Mouse (Mus musculus) activated CD4-positive, CD25-positive, alpha-beta regulatory T cell, adult 4 months (primary cell): Measurements from ENCODE around the gene Igsf23. TPM values are rescaled to one million over a fixed set of nuclear protein-coding genes. Genes with fewer than 3 reads are reported as not detected.
"Not testable (repeated sequence)": the region's sequence is repeated elsewhere in the genome, so short reads cannot be mapped to it uniquely, and the experiment has no call there.

ENCODE experiments used
- ATAC-seq: one replicate; pipeline ENCODE4 v1.8.0; 2017
- polyA plus RNA-seq, 2 experiments: library from polyadenylated mRNA; unstranded; fragments of 100-300 nt; shearing (Covaris generic); gene quantifications; one replicate each; pipeline ENCODE4 v1.2.1; 2017

Gene Igsf23
- polyA plus RNA-seq, 2 experiments from 2014 or later: 7.5 to 8.9 TPM

GRCm38 (mm10) chr7:19935171-19935751 lies 15.3 kb downstream of the Igsf23 start:
- ATAC-seq: no peak

- peak; percentile 47 for ATAC-seq
Observed at GRCm38 (mm10) chr7:19932877-19933809, 17.4 kb downstream of the Igsf23 start.

- peak; percentile 80 for ATAC-seq
Observed at GRCm38 (mm10) chr7:19932133-19932876, 18.3 kb downstream of the Igsf23 start.

- ATAC-seq: not testable (repeated sequence)
Observed at GRCm38 (mm10) chr7:19930481-19930880, 20.1 kb downstream of the Igsf23 start.

GRCm38 (mm10) chr7:19928486-19928885 lies 22.1 kb downstream of the Igsf23 start:
- ATAC-seq: no peak

GRCm38 (mm10) chr7:19926849-19927480 lies 23.6 kb downstream of the Igsf23 start:
- ATAC-seq: peak; percentile 73

GRCm38 (mm10) chr7:19925376-19925775 lies 25.2 kb downstream of the Igsf23 start:
- ATAC-seq: no peak

GRCm38 (mm10) chr7:19923797-19924196 lies 26.8 kb downstream of the Igsf23 start:
- ATAC-seq: no peak

- ATAC-seq: no peak
Observed at GRCm38 (mm10) chr7:19923354-19923753, 27.2 kb downstream of the Igsf23 start.

- peak; percentile 70 for ATAC-seq
Observed at GRCm38 (mm10) chr7:19920506-19921261, 29.9 kb downstream of the Igsf23 start, which contains the start of gene Pvr. Gene Pvr, minus strand, starts transcription at chr7:19921160.

- no peak for ATAC-seq
Observed at GRCm38 (mm10) chr7:19920166-19920505, 30.4 kb downstream of the Igsf23 start.

- no peak for ATAC-seq
Observed at GRCm38 (mm10) chr7:19914558-19914957, 36.0 kb downstream of the Igsf23 start.

- ATAC-seq: no peak
Observed at GRCm38 (mm10) chr7:19911695-19912524, 38.6 kb downstream of the Igsf23 start.

- ATAC-seq: no peak
Observed at GRCm38 (mm10) chr7:19911292-19911658, 39.3 kb downstream of the Igsf23 start.

GRCm38 (mm10) chr7:19910421-19911291 lies 39.9 kb downstream of the Igsf23 start:
- ATAC-seq: peak; percentile 75

GRCm38 (mm10) chr7:19889881-19890280 lies 60.7 kb downstream of the Igsf23 start:
- ATAC-seq: no peak

GRCm38 (mm10) chr7:19887849-19888248 lies 62.7 kb downstream of the Igsf23 start, which contains the start of gene Ceacam19:
Gene Ceacam19, minus strand, starts transcription at chr7:19887965.
- ATAC-seq: no peak
